Mouse (Mus musculus) MEL (cell line): ENCODE results near the gene Ovol1. TPM values are rescaled to one million over a fixed set of nuclear protein-coding genes. Genes with fewer than 3 reads are reported as not detected.

Experiments
- DNase-seq: peaks from one replicate; pipeline ENCODE4 v3.0.0; 2011; ENCODE audit warnings: low read depth, low spot score
- H3K27ac ChIP-seq: 2 replicates; pipeline ENCODE4 v1.5.1; 2012; ENCODE audit warnings: low read depth, mild to moderate bottlenecking, control low read depth, low read length, moderate library complexity; ENCODE audit not compliant: control insufficient read depth
- H3K27me3 ChIP-seq, 2 experiments: fragments of 150-350 bp in 1 of 2; sonication (generic) in 1 of 2; 2 replicates each; pipeline ENCODE4 v1.6.1; 2012; ENCODE audit warnings: low read length in 2 of 2, mild to moderate bottlenecking in 2 of 2, improper control_type of control experiment in 1 of 2, moderate library complexity in 1 of 2; ENCODE audit not compliant: insufficient read depth in 2 of 2, control insufficient read depth in 1 of 2
- H3K36me3 ChIP-seq, 2 experiments: 2 replicates each; pipeline ENCODE4 v1.6.1; 2012 to 2014; ENCODE audit warnings: low read length in 2 of 2, improper control_type of control experiment in 1 of 2, inconsistent platforms in 1 of 2, mild to moderate bottlenecking in 1 of 2; ENCODE audit not compliant: insufficient read depth in 2 of 2, control insufficient read depth in 1 of 2
- H3K4me1 ChIP-seq, 2 experiments: fragments of 150-350 bp in 1 of 2; sonication (generic) in 1 of 2; 2 replicates each; pipeline ENCODE4 v1.6.1; 2012; ENCODE audit warnings: low read length in 2 of 2, improper control_type of control experiment in 1 of 2, mild to moderate bottlenecking in 1 of 2; ENCODE audit not compliant: insufficient read depth in 2 of 2, control insufficient read depth in 1 of 2
- H3K4me3 ChIP-seq, 2 experiments: fragments of 150-350 bp in 1 of 2; sonication (generic) in 1 of 2; 2 replicates each; pipeline ENCODE4 v1.5.1; 2012; ENCODE audit warnings: low read depth in 2 of 2, low read length in 2 of 2, mild to moderate bottlenecking in 2 of 2, moderate library complexity in 2 of 2, control low read depth in 1 of 2, improper control_type of control experiment in 1 of 2; ENCODE audit not compliant: control insufficient read depth in 1 of 2, insufficient read depth in 1 of 2
- H3K79me2 ChIP-seq: 2 replicates; pipeline ENCODE4 v1.6.1; 2012; ENCODE audit warnings: mild to moderate bottlenecking, low read length, moderate library complexity; ENCODE audit not compliant: control insufficient read depth, poor library complexity, insufficient read depth
- H3K9ac ChIP-seq: 2 replicates; pipeline ENCODE4 v1.6.1; 2012; ENCODE audit warnings: low read depth, mild to moderate bottlenecking, control low read depth, low read length, moderate library complexity; ENCODE audit not compliant: control insufficient read depth, poor library complexity, severe bottlenecking
- H3K9me3 ChIP-seq: fragments of 150-350 bp; sonication (generic); replicated peaks from 2 replicates; pipeline ENCODE4 v1.6.1; 2012; ENCODE audit warnings: mild to moderate bottlenecking, low read length, improper control_type of control experiment, moderate library complexity; ENCODE audit not compliant: insufficient read depth
- BHLHE40 ChIP-seq: IDR thresholded peaks from 2 replicates; pipeline ENCODE4 v1.6.1; 2012; ENCODE audit warnings: low read depth, mild to moderate bottlenecking, inconsistent platforms, low read length, improper control_type of control experiment, borderline replicate concordance
- E2F4 ChIP-seq: IDR thresholded peaks from 2 replicates; pipeline ENCODE4 v1.6.1; 2011; ENCODE audit warnings: low read depth, low read length, improper control_type of control experiment, borderline replicate concordance
- EP300 ChIP-seq, 2 experiments: IDR thresholded peaks; 2 replicates each; pipeline ENCODE4 v1.6.1; 2011; ENCODE audit warnings: improper control_type of control experiment in 2 of 2, low read length in 2 of 2, low read depth in 1 of 2, mild to moderate bottlenecking in 1 of 2
- GATA1 ChIP-seq: IDR thresholded peaks from 2 replicates; pipeline ENCODE4 v1.6.1; 2011; ENCODE audit warnings: low read depth, low read length, improper control_type of control experiment
- MXI1 ChIP-seq: IDR thresholded peaks from 2 replicates; pipeline ENCODE4 v1.6.1; 2011; ENCODE audit warnings: mild to moderate bottlenecking, low read depth, low read length, improper control_type of control experiment
- MYC ChIP-seq: IDR thresholded peaks from 2 replicates; pipeline ENCODE4 v1.6.1; 2011; ENCODE audit warnings: low read depth, mild to moderate bottlenecking, low read length, improper control_type of control experiment, moderate library complexity
- NELFE ChIP-seq: IDR thresholded peaks from 2 replicates; pipeline ENCODE4 v1.6.1; 2011; ENCODE audit warnings: low read depth, low read length, improper control_type of control experiment
- NRF1 ChIP-seq: IDR thresholded peaks from 2 replicates; pipeline ENCODE4 v1.6.1; 2014; ENCODE audit warnings: low read depth, mild to moderate bottlenecking, inconsistent platforms, low read length, improper control_type of control experiment, moderate library complexity; ENCODE audit not compliant: poor library complexity, insufficient read depth, severe bottlenecking
- POLR2AphosphoS5 ChIP-seq: IDR thresholded peaks from 2 replicates; pipeline ENCODE4 v1.6.1; 2012; ENCODE audit warnings: low read depth, borderline replicate concordance, mild to moderate bottlenecking, inconsistent platforms, low read length, moderate library complexity, mixed read lengths
- RCOR1 ChIP-seq: IDR thresholded peaks from 2 replicates; pipeline ENCODE4 v1.6.1; 2012; ENCODE audit warnings: low read depth, mild to moderate bottlenecking, inconsistent platforms, low read length, improper control_type of control experiment
- SMC3 ChIP-seq: IDR thresholded peaks from 2 replicates; pipeline ENCODE4 v1.6.1; 2011; ENCODE audit warnings: low read depth, low read length, improper control_type of control experiment
- USF1 ChIP-seq: IDR thresholded peaks from 2 replicates; pipeline ENCODE4 v1.6.1; 2014; ENCODE audit warnings: low read depth, mild to moderate bottlenecking, inconsistent platforms, low read length, improper control_type of control experiment, moderate library complexity
- ZKSCAN1 ChIP-seq: IDR thresholded peaks from 2 replicates; pipeline ENCODE4 v1.6.1; 2012; ENCODE audit warnings: low read depth, mild to moderate bottlenecking, inconsistent platforms, low read length, improper control_type of control experiment, moderate library complexity
- ZNF384 ChIP-seq: IDR thresholded peaks from 2 replicates; pipeline ENCODE4 v1.6.1; 2012; ENCODE audit warnings: low read depth, mild to moderate bottlenecking, inconsistent platforms, low read length, improper control_type of control experiment
- polyA plus RNA-seq, 2 experiments: library from polyadenylated mRNA; stranded (reverse) in 1 of 2; unstranded in 1 of 2; fragments of >175 nt in 1 of 2; fragments of >200 nt in 1 of 2; gene quantifications; 2 replicates each; pipeline versions ENCODE4 v1.2.1 to v1.2.4; 2012; ENCODE audit warnings: low replicate concordance in 2 of 2, low read depth in 1 of 2; ENCODE audit not compliant: insufficient read length in 2 of 2, insufficient read depth in 1 of 2, missing spikeins in 1 of 2
- total RNA-seq: library from RNA; depleted of rRNA; stranded (reverse); fragments of 300-350 nt; gene quantifications from 2 replicates; pipeline ENCODE4 v1.2.3, GENCODE M21; 2012

Gene Ovol1
- total and polyA plus RNA-seq, 3 experiments, result 0.06 TPM; not detected in 2

DNA sequence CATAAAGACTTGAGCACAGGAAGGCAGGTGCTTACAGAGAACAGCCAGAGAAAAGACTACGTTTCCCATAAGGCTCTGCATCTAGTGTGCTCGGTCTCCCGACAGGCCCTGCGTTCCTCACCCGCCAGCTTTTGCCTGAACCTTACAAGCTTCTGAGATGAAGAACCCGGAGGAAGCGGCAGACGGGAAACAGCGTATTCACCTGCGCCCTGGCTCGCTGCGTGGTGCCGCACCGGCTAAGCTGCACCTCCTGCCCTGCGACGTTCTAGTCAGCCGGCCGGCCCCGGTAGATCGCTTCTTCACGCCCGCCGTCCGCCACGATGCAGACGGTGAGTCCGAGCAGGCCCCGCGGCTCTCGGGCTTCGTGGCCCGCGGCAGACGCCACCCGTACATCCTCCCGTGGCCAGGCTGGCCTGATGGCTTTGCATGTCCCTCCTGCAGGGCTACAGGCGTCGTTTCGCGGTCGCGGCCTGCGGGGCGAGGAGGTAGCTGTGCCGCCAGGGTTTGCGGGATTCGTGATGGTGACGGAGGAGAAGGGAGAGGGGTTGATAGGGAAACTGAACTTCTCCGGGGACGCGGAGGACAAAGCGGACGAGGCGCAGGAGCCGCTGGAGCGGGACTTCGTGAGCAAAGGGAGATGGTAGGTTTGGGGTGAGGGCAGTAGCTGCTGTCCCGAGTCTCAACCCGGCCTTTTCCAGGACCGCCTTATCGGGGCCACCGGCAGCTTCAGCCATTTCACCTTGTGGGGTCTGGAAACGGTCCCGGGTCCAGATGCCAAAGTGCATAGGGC, 41.5 kb upstream of the Ovol1 start, which contains the start of gene Rnaseh2c (continued):
- TF ChIP-seq MXI1 (0 out of 2 replicates have a peak, but pooled peaks have one; percentile 58), EP300 (IDR thresholded peaks at IDR 0.05; ENCODE audit: low read depth in 1 of 2, low read length in 2 of 2) (no peak), GATA1 (no peak), POLR2AphosphoS5 (no peak), MYC (peak; percentile 90), NELFE (peak; percentile 90), RCOR1 (no peak), SMC3 (no peak), USF1 (no peak), NRF1 (0 out of 2 replicates have a peak, but pooled peaks have one; percentile 29)
- TF ChIP-seq, all 39 proteins: peak for 14

DNA sequence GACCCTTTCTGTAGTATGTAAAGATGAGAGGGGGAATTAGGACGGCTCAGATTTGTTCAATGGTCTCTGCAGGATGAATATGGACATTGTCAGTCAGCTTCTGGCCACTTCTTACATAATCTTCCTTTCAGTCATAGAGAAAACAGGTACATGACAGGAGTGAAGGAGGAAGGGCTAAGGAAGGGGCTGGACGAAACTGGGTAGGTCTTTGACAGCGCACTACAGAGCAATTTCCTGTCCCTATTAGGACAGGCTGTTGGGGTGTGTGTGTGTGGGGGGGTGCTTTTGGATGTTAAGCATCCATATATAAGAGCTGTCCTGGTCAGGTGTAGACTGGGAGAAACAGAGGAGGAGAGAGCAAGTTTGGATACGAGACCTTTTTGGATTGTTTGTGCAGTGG, 38.8 kb upstream of the Ovol1 start:
- DNase-seq, result no peak
- Histone ChIP-seq H3K27ac (no peak overlapping the region), H3K36me3 (peaks cover 0 to 5% of the 10 kb centered on the region in 2 experiments; a peak in 2 of 4 replicates), H3K4me1 (peaks cover 0 to 9% of the 10 kb centered on the region in 2 experiments; a peak in 3 of 4 replicates), H3K4me3 (no peak overlapping the region)
- no peak for TF ChIP-seq ZNF384
- no peak for TF ChIP-seq ZKSCAN1
- no peak for TF ChIP-seq BHLHE40
- TF ChIP-seq USF1, result no peak
- no peak for TF ChIP-seq RCOR1
- TF ChIP-seq E2F4, result no peak
- TF ChIP-seq, all 39 proteins: peak for 0
- no peaks in the 10 kb centered on the region for H3K27me3 ChIP-seq
- H3K79me2 ChIP-seq, result peaks cover 12% of the 10 kb centered on the region
- H3K9me3 ChIP-seq, result no peaks in the 10 kb centered on the region
- no peak overlapping the region for H3K9ac ChIP-seq

DNA sequence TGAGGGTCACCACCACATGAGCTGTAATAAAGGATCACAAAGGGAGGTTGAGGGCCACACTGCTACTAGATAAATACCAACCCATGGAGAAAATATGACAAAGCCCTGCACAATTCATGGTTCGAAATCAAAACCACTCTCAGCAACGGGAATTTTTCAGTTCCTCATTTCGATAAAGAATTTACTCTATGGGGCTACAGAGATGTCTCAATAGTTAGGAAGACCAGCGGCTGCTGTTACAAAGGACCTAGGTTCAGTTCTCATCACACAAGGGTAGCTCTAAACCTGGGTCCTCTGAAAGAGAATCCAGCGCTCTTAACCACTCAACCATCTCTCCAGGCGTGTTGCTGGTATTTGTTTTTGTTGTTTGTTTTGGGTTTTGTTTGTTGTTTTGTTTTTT, 31.4 kb upstream of the Ovol1 start:
- Histone ChIP-seq H3K27ac (no peak overlapping the region), H3K4me3 (no peak overlapping the region), H3K9ac (no peak overlapping the region), H3K4me1 (no peaks in the 10 kb centered on the region)
- no peak for TF ChIP-seq MXI1
- TF ChIP-seq, all 39 proteins: peak for 0
- no peak for DNase-seq
- Histone ChIP-seq H3K27me3 (no peaks in the 10 kb centered on the region), H3K9me3 (no peaks in the 10 kb centered on the region), H3K36me3 (no peaks in the 10 kb centered on the region), H3K79me2 (no peaks in the 10 kb centered on the region)
